Mouse (Mus musculus) adrenal gland, adult 10 weeks (tissue): Measurements from ENCODE around the gene Htra1. TPM values are rescaled to one million over a fixed set of nuclear protein-coding genes. Genes with fewer than 3 reads are reported as not detected.

ENCODE experiments used
- polyA plus RNA-seq: library from polyadenylated mRNA; stranded (reverse); fragments of 350-450 nt; fragmentation: Illumina TruSeq; extraction: RNeasy Lipid Tissue Mini Kit (QIAGEN cat#74804); gene quantifications from one replicate; pipeline ENCODE4 v1.2.3, GENCODE M21; 2014; ENCODE audit warnings: low read depth, low replicate concordance

Gene Htra1
- 8.5 TPM for polyA plus RNA-seq

DNA sequence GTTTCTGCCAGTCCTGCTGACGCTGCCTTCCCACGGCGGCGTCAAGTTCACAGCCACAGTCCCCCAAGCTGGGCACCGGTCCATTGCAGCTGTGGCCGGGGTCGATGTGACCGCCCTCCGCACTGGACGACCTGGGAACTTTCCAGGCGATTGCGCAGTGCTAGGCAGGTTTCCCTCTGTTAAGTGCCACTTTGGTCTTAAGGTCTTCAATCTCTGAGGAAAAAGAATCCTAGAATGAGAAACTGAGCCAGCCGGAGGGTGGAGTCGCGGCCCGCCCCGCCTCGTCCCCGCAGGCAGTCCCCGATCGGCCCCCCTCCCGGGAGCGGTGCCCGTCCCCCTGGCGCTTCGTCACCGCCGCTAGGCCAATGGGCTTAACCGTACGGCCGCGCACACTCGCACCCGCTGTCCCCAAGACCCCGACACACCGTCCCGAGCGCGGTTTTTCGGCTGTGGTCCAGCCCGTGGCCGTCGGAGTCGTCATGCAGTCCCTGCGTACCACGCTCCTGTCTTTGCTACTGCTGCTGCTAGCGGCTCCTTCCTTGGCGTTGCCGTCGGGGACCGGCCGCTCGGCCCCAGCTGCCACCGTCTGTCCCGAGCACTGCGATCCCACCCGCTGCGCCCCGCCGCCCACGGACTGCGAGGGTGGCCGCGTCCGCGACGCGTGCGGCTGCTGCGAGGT, at the start of gene Htra1:
Htra1 (plus strand) TSS at position 319 of the 679 bp plus-strand sequence.

DNA sequence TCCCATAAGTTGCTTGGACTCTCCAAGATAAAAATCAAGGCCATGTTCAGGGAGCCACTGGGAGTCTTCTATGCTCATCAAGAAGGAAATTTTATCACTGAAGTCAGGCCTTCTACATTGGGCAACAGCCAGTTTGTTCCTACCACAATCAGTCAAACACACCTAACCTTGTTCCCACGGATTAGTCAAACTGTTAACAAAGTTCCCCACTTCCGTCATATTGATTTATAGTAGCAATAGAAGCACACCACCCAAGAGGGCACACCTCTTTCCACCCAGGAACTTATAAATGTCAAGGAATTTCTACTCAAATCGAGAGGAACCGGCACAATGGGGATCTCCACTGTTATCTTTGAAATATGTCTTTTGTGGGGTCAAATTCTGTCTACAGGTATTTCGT, 95.8 kb downstream of the Htra1 start, which contains the start of gene Dmbt1:
Dmbt1 (plus strand) TSS at position 299 of the 400 bp plus-strand sequence.

Other genes starting within 250 kb of the Htra1 start
- not detected for gene Btbd16, start 162.0 kb upstream of the Htra1 start, polyA plus RNA-seq
- 55.3 TPM for gene Plekha1, start 70.4 kb upstream of the Htra1 start, polyA plus RNA-seq
- not detected for gene Dmbt1, start 95.9 kb downstream of the Htra1 start, polyA plus RNA-seq
- gene 4933402N03Rik, start 210.2 kb downstream of the Htra1 start, polyA plus RNA-seq, result not detected
- not detected for gene 5430419D17Rik, start 238.3 kb downstream of the Htra1 start, polyA plus RNA-seq